Mouse (Mus musculus): Measurements from ENCODE around the gene Tceal1.
"Not testable (repeated sequence)": the region's sequence is repeated elsewhere in the genome, so short reads cannot be mapped to it uniquely, and the experiment has no call there.

- not testable (repeated sequence) for TF ChIP-seq CTCF, EP300 (IDR thresholded peaks at IDR 0.05; ENCODE audit: low read depth)
These were observed 7.1 kb downstream of the Tceal1 start for GRCm38 (mm10) chrX:136714742-136715474.
